Mouse (Mus musculus): ENCODE measurements around the gene Ptpre. TPM values are rescaled to one million over a fixed set of nuclear protein-coding genes. Genes with fewer than 3 reads are reported as not detected.

Gene Ptpre
- polyA plus RNA-seq, 1 experiment: 11.2 TPM

DNA sequence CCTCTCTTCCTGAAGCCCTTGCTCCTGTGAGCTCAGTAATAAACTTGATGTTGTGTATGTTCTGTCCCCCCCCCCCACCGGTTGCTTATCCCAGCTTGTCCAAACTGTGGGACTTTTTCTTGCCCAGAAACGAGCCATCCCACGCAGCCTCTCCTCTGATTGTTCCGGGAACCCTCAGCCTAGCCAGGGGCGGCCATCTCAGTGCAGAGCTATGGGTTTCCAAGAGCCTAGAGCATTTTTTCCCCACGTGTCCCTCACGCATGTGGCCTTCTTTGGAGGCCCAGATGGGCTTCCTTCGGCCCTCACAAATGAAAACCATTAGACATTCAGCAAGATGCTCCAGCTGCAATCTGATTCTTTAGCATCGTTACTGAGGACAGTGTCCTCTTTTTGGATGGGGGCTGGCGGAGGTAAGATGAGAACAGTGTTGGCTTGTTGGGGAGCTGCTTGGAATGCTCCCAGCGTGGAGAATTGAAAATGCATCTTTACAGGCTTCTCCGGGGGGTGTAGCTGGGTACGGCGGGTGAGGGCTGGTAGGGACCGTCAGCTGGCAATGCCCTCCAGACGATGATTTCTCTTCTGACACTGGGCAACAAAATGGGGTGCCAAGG is 41.5 kb downstream of the Ptpre start:
- DNase-seq (ENCODE audit: low read depth): no peak

DNA sequence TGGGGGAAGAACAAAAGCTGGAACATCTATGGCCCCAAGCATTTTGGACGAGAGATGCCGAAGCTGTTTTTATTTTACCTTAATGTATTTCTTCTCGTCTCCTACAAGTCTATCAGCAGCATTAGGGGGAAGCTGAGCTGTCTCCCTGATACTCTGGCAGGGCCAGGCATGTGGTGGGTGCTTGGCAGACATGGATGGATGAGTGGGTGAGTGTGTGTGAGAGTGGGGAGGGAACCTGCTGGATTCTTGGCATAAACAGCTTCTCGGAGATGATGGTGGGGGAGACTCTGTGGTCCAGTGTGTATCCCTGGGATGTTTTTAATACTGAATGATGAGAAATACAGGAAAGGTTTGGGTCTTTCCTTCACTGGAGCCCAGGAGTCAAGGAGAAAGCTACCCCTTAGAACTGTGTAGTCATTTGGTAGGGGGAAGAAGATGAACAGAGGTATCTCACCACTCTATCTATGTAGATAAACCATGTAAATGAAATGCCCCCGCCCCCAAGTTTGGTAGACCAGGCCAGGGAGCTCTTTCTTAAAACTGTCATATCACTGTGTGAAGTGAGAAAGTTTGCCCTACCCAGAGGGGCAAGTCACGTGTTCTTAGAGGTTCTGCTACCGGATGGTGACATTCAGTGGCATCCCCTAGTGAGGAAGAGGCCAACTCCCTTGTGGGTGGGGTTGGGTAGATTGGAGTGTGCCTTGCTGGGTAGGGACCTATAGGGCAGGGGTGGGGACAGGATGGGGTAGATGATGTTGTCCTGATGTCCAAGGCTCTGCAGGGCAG is 43.2 kb downstream of the Ptpre start:
- no peak for DNase-seq (ENCODE audit: low read depth)

DNA sequence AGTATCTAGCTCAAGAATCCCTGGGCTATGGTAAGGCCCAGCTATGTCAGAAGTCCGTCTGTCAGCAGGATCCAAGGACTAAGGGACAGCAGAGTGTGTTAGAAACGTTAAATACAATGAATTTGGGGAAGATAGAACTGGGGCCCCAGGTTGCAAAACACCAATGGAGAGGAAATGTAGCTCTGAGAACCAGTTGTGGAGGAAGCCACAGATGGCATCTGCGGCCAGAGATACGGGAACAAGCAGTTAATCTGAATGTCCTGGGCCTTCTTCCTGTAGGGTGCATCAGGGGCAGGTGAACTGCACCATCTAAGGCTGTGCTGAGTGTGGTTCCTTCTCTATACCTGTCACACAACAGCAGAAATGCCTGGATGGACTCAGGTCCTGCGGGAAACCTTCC is 43.8 kb downstream of the Ptpre start:
- no peak for DNase-seq (ENCODE audit: low read depth)

DNA sequence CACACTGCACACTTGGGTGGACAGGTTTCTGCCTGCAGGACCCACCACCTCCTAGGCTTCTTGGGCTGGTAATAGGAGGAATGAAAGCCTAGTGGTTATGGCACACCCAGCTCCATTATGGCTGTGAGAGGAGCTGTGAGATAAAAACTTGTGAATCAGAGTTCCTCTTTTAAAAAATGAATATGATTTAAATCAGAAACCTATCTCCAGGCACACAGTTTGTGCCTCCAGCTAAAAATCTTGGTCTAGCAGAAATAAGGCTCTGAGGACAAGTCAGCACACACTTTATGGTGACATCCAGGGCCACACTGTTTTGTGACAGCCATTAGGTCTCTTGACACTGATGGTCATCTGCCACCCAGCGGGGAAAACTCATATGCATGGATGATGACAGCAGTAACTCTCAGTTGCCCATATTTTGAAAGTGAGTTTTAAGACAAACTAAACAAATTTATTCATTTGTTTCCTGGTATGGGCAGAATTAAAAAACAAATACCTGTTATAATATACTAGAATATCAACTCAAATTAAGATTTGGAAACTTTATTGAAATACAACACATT is 47.9 kb downstream of the Ptpre start:
- DNase-seq (ENCODE audit: low read depth): no peak

DNA sequence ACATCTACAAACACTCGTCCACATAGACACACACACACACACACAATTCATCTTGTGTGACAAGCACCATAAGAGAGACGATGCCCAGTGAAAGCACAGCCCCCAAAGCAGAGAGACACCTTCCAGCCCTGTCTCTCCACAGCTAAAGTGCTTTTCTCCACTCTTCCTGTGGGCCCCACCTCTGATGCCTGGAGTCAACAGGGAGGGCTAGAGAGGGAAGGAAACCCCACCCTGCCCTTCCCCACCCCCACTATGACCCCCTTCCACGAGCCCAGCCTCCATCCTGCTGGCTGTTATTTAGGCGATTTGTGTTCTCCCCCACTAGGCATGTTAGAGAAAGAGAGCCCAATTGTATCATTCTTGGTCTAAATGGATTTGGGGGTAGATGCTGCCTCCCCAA is 49.1 kb downstream of the Ptpre start:
- DNase-seq (ENCODE audit: low read depth): no peak

DNA sequence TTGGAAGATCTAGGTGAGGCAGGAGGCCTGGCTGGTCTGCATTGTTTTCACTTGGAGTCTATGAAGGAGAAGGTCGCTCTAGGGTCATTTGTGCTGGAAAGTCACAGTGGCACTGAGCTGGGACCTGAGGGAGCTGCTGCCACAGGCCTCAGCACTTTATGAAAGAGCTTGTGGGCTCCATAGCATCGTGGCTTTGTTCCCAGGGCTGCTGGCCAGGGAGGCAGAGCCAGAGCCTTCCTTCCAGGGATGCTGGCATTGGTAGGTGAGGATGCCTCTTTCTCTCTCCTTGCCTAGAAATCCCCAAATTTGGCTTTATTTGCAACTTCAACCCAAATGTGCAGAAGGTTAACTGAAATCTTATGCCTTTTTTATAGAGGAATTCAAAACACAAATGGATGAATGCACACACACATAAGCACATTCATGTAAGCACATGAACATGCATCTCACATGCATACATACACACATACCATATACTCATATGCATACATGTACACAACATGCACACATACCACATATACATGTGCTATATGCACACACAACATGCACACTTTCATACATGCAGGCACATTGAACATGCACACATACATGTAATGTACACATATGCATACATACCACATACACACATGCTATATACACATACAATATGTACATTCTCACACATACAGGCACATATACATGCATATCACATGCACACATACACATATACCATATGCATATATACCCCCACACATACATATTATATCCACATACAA is 50.7 kb downstream of the Ptpre start:
- no peak for DNase-seq (ENCODE audit: low read depth)

DNA sequence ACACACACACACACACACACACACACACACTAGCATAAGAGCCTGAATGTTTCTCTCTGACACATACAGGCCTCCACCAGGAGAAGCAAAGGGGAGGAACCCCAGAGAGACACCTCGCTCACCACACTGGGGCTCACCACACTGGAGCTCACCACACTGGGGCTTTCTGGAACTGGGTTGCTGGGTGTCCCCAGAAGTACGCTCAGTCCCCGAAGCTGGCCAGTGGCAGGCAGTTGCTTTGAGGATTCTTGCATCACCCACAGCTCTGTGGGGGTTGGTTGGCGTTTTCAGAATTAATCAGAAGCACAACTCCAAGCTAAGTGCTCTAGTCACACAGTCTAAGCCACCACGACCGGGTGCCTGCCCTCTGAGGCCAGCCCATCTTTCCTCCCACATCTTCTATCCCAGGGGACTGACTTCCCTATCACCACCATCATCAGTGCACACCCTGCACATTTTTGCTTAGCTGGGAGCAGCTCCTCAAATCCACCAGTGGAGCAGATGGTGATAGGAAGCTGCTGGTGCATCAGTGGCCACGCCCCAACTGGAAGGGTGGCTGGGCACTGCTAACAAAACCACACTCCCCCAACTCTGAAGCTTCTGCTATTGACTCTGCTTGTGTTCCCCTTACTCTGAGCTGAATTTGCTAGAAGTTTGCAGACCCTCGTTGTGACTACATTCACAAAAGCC is 51.5 kb downstream of the Ptpre start:
- DNase-seq (ENCODE audit: low read depth): no peak

DNA sequence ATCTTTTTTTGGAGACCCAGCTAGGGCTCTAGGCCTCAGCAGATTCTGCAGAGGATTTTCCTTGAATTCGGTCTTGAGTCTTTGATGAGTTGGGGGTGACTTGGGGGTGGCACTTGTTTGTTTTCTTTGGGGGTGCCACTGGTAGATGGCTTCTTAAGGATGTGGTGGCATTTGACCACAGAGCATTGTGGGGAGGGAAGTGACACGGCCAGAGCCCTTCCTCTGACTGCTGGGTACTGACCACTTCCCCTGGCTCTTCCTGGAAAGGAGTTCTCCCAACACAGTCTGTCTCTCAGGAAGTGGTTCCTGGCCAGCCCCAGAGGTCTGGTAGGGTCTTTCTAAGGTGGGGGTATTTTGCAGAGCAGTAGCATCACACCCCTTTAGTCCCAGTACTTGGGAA is 54.2 kb downstream of the Ptpre start:
- DNase-seq (ENCODE audit: low read depth): no peak

DNA sequence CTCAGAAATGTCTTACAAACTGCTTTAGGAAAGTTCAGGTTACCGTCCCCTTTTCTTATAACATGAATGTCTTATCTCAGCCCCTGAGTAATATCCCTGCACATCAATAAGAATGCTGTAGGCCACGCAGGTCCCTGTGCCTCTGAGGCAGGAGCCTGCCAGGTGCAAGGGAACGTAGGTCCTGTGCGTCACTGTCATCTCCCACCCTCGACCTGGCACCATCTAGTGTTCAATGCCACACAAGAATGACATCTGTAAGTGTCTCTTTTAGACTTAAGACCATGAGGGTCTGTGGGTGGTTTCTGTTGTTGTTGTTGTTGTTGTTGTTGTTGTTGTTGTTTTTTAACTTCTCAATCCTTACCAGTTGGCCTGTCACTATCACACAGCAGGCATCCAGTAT is 56.0 kb downstream of the Ptpre start:
- no peak for DNase-seq (ENCODE audit: low read depth)

DNA sequence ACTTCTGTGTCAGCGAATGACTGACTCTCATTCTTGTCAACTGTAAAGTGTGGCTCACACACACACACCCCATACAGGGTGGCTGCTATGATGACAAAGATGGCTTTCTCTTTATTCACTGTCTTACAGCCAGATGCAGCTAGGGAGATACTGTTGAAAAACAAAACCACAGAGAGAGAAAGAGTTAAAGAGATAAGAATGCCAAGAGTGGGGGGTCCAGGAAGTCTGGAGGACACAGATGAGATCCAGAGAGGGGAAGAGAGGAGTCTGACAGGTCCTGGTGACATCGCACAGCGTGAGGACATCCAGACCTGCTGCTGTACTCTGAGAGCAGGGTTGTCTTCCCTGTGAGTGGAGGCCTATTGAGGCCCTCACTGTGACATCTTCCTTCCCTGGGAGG is 56.5 kb downstream of the Ptpre start:
- DNase-seq (ENCODE audit: low read depth): no peak

DNA sequence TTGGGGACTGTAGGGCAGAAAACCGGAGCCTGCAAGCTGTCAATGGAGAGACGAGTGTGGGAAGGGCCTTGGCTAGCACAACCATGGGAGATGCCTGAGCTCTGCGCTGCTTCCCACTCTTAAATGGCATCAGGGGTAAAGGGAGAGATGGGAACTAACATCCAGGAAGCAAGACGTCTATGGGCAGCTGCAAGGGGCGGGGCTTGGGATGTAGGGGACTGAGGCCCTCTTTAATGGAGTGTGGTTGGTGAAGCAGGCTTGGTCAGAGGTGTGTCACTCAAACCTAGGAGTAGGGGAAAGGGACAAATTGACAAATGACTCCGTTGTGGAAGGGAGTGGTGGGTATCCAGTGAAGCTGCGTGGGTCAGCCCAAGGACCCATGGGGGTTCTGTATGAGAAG is 57.4 kb downstream of the Ptpre start:
- no peak for DNase-seq (ENCODE audit: low read depth)

DNA sequence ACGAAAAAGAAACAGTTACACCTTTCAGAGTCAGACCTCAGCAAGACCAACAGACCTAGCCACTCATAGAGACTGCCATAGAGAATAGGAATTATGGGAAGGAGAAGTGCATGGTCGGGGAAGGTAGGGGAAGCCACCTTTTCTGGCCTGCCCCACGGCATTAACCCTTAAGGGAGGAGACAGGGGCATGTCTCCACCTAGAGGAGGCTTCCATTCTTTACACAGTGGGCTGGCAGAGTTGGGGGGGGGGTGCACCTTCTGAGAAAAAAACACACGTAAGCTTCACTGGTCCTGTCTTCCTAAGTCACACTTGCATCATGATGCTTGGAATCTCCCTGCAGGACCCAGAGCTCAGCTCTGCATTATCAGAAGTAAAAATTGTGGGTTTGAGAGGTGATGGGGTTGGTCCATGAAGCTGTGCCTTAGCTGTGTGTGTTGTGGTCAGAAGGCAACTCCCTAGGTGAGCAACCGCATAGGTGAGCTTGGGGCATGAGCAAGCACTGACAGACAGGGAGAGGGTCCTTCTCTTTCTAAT is 58.4 kb downstream of the Ptpre start:
- no peak for DNase-seq (ENCODE audit: low read depth)

DNA sequence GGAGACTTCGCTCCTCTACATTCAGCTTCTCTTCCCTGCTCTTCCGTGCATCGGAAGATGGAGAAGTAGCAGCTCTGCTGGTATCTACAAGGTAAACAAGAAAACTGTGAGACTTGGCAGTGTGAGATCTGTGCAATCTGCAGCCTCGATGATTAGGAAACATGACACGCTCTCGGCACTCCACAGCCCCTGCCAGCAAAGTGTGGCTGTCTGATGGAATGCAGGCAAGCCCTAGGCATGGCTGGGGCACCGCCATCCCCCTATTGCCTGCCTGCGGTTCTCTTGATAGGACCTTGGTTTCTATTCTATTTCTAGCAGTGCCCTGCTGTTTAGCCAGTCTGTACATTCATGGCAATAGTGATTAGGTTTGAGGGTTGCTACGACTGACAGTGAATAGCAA is 59.7 kb downstream of the Ptpre start:
- no peak for DNase-seq (ENCODE audit: low read depth)

DNA sequence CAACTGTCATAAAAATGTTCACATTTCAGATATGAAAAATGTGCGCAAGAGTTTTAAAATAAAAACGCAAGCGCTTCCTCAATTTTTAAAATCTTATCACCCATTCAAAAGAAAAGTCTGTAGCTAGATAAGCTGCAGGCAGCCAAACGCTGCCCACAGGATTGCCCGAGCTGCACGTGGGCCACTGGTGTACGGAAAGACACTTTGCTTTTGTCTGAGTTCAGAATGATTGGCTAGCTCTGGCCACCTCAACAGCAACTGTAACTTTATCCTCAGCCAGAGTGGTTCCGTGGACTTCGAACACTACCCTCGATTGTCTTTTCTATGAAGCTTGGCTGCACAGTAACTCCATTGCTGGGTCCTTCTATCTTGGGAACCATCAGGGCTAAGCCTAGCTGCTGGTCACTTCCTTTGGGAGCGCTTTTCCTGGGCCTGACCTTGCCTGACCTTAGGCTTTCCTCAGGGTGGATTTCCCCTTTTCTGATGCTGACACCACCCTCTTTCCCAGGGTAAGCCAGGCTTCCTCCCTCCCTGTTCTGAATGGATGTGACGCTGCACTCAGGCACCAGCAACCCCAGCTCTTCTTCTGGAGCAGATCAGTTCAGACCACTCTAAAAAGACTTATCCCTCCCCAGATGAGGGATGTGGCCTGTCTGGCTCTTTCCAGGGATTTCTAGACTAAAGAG is 60.5 kb downstream of the Ptpre start:
- no peak for DNase-seq (ENCODE audit: low read depth)

DNA sequence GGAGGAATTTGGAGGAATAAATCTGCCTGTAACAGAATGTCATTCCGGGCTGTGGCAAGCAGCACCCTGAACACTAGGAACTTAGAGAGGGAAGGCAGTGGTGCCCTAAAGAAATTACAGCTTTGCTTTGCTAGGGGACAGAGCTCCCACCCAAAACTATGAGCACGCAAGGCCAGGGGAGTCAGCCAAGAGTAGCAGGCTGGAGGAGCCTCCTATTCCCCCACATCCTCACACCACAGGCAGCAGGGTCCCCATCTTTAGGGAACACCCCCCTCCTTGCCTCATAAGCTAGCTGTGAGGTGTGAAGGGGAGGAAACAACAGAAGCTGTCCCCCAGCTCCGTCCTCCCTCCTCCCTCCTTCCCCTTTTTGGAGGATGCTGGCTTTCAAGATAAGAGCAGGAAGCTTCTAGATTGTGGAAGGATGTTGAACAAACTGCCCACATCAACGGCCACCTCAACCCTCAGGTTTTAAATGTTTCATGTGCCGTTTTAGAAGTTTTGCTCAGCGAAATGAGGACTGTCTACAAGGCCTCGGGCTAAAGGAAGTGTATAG is 61.1 kb downstream of the Ptpre start:
- DNase-seq (ENCODE audit: low read depth): no peak

DNA sequence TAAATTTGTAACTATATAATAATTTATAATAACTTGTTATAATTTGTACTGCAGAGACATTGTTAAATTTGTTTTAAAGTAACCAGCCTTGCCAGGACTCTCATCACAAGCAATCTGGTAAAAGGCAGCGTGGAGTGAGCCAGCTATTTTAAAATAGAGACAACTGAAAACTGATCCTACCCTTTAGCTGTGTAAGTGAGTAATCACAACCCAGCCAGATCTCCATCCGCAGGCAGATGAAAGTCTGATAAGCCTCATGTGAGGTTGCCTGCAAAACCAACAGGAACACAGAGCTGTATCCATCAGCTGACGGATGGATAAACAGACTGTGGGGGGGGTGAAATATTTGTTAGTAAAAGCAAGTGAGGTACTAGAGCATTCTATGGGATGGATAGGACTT is 62.8 kb downstream of the Ptpre start:
- no peak for DNase-seq (ENCODE audit: low read depth)

DNA sequence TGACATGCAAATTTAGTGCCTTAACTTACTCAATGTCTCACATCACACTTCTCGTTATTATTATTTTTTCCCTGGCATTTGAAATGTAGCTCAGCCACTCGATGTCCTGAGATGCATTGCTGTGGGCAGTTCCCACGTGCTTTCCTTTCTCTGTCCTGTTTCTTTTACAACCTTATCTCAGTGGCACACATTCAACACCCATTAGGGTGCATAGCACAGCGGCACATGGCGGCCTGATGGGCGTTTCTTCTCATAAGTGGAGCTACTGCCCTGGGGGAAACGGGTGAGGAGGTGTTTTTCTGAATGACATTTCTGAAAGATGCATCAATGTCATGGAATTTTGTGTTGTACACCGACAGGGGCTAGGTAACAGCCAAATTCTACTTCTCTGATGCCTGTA is 64.3 kb downstream of the Ptpre start:
- no peak for DNase-seq (ENCODE audit: low read depth)

DNA sequence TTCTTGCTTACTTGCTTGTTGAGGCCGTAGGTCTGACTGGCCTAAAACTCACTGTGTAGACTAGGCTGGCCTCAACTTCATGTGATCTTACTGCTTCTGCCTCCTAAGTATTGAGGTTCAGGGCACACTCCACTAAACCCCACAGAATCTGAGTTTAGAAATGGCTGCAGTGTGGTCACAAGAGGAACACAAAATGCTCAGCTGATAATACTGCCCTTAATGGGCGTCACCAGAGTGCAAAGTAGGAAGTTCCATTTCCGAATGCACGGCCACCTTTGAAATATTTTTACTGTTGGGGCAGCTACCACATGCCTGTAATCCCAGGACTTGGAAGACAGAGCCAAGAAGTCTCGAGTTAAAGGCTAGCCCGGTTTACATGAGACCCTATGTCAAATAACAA is 65.0 kb downstream of the Ptpre start:
- DNase-seq (ENCODE audit: low read depth): no peak

DNA sequence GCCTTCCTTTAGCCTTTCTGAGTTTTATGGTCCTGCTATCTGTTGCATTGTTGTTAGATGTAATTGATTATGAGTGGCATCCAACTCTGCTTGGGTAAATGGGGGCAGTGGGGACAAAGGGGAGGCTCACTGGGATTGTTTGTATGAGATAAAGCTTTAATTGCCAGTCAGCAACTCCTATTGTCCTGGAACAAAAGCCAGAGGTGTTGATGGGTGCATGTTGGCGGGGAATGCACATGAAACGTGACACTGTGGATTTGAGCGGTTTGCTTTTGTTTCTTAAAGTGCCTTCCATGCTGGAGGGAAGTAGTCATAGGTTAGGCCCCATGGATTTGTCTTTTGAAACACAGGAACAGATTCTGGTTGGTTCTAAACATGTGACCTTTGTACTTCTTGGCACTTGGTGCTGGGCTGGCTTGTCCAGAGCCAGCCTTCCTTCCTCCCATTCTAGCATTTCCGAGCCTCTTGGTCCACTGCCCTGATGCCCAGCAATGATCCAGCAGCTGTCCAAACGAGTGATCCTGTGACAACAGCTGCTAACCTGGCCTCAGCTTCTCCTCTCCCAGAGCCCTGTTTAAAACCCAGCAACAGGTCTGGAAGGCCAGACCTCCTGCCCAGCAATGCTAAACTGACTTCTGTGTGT is 65.7 kb downstream of the Ptpre start:
- no peak for DNase-seq (ENCODE audit: low read depth)

DNA sequence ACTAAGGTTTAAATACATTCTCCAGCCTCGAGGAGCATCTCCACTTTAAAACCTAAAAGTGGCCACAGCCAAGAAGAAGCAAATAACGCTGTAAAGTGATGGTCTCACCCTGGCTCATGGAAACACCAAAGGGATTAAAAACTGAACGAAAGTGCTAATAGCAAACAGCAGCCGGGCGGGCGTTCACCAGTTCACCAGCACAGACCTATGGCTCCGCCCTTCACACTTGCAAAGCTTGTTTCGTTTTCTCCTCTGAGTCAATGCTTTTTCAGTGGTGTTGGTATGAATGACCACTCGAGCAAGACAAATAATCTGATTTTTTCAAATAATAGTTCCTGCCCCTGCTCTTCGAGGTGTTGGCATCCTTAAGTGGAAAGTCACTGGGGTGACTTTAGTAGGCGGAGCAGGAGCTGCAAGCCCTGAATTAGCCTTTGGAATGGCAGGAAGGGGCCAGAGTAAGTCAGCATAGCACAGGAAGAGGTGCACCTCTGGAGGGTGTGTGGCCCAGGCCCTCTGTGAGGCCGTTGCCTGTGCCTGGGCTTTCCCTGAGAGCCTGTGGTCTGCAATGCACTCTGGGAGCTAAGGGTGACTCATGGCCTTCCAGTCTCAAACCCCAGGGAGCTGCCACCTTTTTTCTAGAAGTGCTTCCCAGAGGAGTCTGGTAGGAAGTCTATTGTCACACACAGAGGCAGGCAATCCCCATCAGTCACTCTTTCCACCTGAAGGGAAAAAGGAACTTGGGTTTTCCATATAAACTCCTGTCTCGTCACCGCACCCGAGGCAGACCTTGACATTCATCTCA is 67.9 kb downstream of the Ptpre start:
- no peak for DNase-seq (ENCODE audit: low read depth)
